Mouse (Mus musculus) small intestine, adult 2 months (tissue): ENCODE results near the gene Mgat2. TPM values are rescaled to one million over a fixed set of nuclear protein-coding genes. Genes with fewer than 3 reads are reported as not detected.

Experiments used
- H3K27ac ChIP-seq: fragments of 200-500 bp; 2 replicates; pipeline ENCODE4 v1.5.1; 2012; ENCODE audit warnings: low read depth, low read length, control low read depth, inconsistent platforms; ENCODE audit not compliant: insufficient read depth
- H3K27me3 ChIP-seq: fragments of 200-500 bp; 2 replicates; pipeline ENCODE4 v1.6.1; 2012; ENCODE audit warnings: mild to moderate bottlenecking, moderate library complexity, low read length, inconsistent platforms; ENCODE audit not compliant: control insufficient read depth, insufficient read depth
- H3K36me3 ChIP-seq: fragments of 200-500 bp; 2 replicates; pipeline ENCODE4 v1.6.1; 2012; ENCODE audit warnings: mild to moderate bottlenecking, low read length, control low read depth, inconsistent platforms; ENCODE audit not compliant: control insufficient read depth, insufficient read depth
- H3K4me1 ChIP-seq: fragments of 200-500 bp; 2 replicates; pipeline ENCODE4 v1.6.1; 2012; ENCODE audit warnings: low read length, inconsistent platforms, mixed read lengths; ENCODE audit not compliant: control insufficient read depth, insufficient read depth, insufficient read length
- H3K4me3 ChIP-seq: fragments of 200-500 bp; 2 replicates; pipeline ENCODE4 v1.5.1; 2012; ENCODE audit warnings: low read depth, mild to moderate bottlenecking, control low read depth, inconsistent platforms, low read length, moderate library complexity
- CTCF ChIP-seq: fragments of 200-500 bp; IDR thresholded peaks from 2 replicates; pipeline ENCODE4 v1.5.1; 2012; ENCODE audit warnings: low read depth, mild to moderate bottlenecking, control low read depth, inconsistent platforms, low read length, moderate library complexity, mixed read lengths; ENCODE audit not compliant: insufficient replicate concordance, insufficient read length; ENCODE audit errors: extremely low read depth
- POLR2A ChIP-seq: fragments of 200-500 bp; IDR thresholded peaks from 2 replicates; pipeline ENCODE4 v1.6.1; 2012; ENCODE audit warnings: low read depth, mild to moderate bottlenecking, control low read depth, inconsistent platforms, low read length, moderate library complexity
- WGBS: fragments of 180-500 bp; shearing (Covaris S2); methylation state at CpG from one replicate; pipeline ENCODE4 v1.1.7; 2018; 5-methylcytosine and 5-hydroxymethylcytosine counted together
- polyA plus RNA-seq: library from polyadenylated mRNA; depleted of rRNA; stranded (reverse); fragments of >200 nt; gene quantifications from 2 replicates; pipeline ENCODE4 v1.2.3, GENCODE M21; 2012

Gene Mgat2
- polyA plus RNA-seq, 1 experiment = 20.6 TPM

DNA sequence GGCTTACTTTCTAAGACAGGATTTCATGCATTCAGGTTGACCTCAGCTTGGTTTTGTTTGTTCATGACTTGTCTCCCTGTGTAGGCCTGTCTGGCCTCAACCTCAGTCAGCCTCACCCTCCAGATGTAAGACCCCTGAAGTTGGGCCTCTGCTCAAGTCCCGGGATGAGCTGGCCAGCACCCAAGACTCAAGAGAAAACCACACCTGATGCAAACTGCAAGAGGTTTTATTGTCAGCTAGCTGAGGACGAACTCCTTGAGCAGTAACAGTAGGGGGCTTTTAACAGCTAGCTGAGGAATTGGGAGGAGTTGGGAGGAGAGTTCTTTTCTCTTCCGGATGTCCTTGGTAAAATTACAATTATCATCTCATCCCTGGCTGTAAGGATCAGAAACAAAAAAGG, 6.4 kb upstream of the Mgat2 start:
- H3K36me3 ChIP-seq = peaks cover 8% of the 10 kb centered on the region
- TF ChIP-seq CTCF (no peak), POLR2A (no peak)
- no peaks in the 10 kb centered on the region for H3K27me3 ChIP-seq
- H3K4me1 ChIP-seq = no peaks in the 10 kb centered on the region
- no peak overlapping the region for H3K27ac ChIP-seq
- no peak overlapping the region for H3K4me3 ChIP-seq
- 93% methylated on average over 3 of the region's 3 CpGs for WGBS

DNA sequence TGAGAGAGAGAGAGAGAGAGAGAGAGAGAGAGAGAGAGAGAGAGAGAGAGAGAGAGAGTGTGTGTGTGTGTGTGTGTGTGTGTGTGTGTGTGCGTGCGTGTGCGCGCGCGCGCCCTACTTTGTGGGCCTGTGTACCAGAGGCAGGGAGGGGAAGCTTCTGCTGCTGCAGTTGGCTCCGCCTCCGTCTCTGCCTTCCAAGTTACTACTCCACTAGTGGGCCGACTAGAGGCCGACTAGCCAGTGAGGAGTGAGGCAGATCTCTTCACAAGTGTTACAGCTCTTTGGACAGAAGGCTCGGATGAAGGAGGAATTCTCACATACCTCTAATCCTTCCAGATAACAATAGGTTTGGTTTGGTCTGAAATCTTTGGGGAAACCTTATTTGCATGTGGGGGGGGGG, 4.6 kb upstream of the Mgat2 start:
- Histone ChIP-seq H3K27ac (no peak overlapping the region), H3K4me3 (no peak overlapping the region), H3K27me3 (no peaks in the 10 kb centered on the region), H3K36me3 (peaks cover 8% of the 10 kb centered on the region), H3K4me1 (no peaks in the 10 kb centered on the region)
- 82% methylated on average over 12 of the region's 12 CpGs for WGBS
- TF ChIP-seq POLR2A (no peak), CTCF (no peak)

- TF ChIP-seq CTCF = no peak
- Histone ChIP-seq H3K27me3 (no peaks in the 10 kb centered on the region), H3K27ac (no peak overlapping the region), H3K4me3 (no peak overlapping the region), H3K4me1 (peaks cover 4% of the 10 kb centered on the region; the same call in 1 of the 2 replicates), H3K36me3 (peaks cover 8% of the 10 kb centered on the region)
- 81% methylated on average over 4 of the region's 4 CpGs for WGBS
Measured at GRCm38 (mm10) chr12:69181800-69182199, 2.2 kb upstream of the Mgat2 start.

- no peaks in the 10 kb centered on the region for H3K27me3 ChIP-seq
- H3K27ac ChIP-seq = peak overlapping the region; percentile 73
- under 1% methylated on average over 85 of the region's 86 CpGs for WGBS
- peaks cover 10% of the 10 kb centered on the region; the same call in 1 of the 2 replicates for H3K4me1 ChIP-seq
- TF ChIP-seq CTCF (no peak), POLR2A (no peak; the same call in 1 of the 2 replicates)
- peak overlapping the region; percentile 84 for H3K4me3 ChIP-seq
- peaks cover 9% of the 10 kb centered on the region for H3K36me3 ChIP-seq
Measured at GRCm38 (mm10) chr12:69184342-69185295, 662 bp downstream of the Mgat2 start.

- peak overlapping the region; percentile 73 for H3K27ac ChIP-seq
- H3K27me3 ChIP-seq = no peaks in the 10 kb centered on the region
- peaks cover 10% of the 10 kb centered on the region; the same call in 1 of the 2 replicates for H3K4me1 ChIP-seq
- WGBS = 23% methylated on average over 7 of the region's 7 CpGs
- no peak for TF ChIP-seq CTCF
- TF ChIP-seq POLR2A = no peak
- peaks cover 12% of the 10 kb centered on the region for H3K36me3 ChIP-seq
- peak overlapping the region; percentile 84 for H3K4me3 ChIP-seq
Measured at GRCm38 (mm10) chr12:69185371-69185770, 1.4 kb downstream of the Mgat2 start.

- WGBS = 19% methylated on average over 5 of the region's 5 CpGs
- H3K4me1 ChIP-seq = peaks cover 10% of the 10 kb centered on the region; the same call in 1 of the 2 replicates
- TF ChIP-seq CTCF (no peak), POLR2A (no peak)
- H3K36me3 ChIP-seq = peaks cover 10% of the 10 kb centered on the region
- H3K4me3 ChIP-seq = no peak overlapping the region
- peak overlapping the region; percentile 54 for H3K27ac ChIP-seq
- H3K27me3 ChIP-seq = no peaks in the 10 kb centered on the region
Measured at GRCm38 (mm10) chr12:69186811-69187471, 3.0 kb downstream of the Mgat2 start.

- Histone ChIP-seq H3K27me3 (no peaks in the 10 kb centered on the region), H3K36me3 (peaks cover 8% of the 10 kb centered on the region), H3K4me1 (peaks cover 10% of the 10 kb centered on the region; the same call in 1 of the 2 replicates), H3K27ac (no peak overlapping the region), H3K4me3 (no peak overlapping the region)
- TF ChIP-seq CTCF (no peak), POLR2A (no peak)
- 88% methylated on average over 9 of the region's 9 CpGs for WGBS
Measured at GRCm38 (mm10) chr12:69190074-69190473, 6.1 kb downstream of the Mgat2 start.
